Mouse (Mus musculus): ENCODE results near the gene Bcl7c.
"Not testable (repeated sequence)": the region's sequence is repeated elsewhere in the genome, so short reads cannot be mapped to it uniquely, and the experiment has no call there.

The Bcl7c gene

GRCm38 (mm10) chr7:127708207-127709078 is at the start of gene Bcl7c:
Bcl7c (minus strand) TSS chr7:127708933.
- peak; percentile 85 to 89 for DNase-seq

- DNase-seq: no peak
Measured at GRCm38 (mm10) chr7:127753741-127754140, 45.0 kb upstream of the Bcl7c start.

- no peak for DNase-seq
Measured at GRCm38 (mm10) chr7:127753158-127753557, 44.4 kb upstream of the Bcl7c start.

DNA sequence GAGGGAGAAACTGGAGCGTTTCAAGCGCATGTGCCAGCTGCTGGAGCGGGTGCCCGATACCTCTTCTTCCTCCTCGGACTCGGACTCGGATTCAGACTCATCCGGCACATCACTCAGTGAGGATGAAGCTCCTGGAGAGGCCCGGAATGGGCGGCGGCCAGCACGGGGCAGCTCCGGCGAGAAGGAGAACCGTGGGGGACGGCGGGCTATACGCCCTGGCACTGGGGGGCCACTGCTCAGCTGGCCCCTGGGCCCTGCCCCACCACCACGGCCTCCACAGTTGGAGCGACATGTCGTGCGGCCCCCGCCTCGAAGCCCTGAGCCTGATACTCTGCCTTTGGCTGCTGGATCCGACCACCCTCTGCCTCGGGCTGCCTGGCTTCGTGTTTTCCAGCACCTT is 43.3 kb upstream of the Bcl7c start:
- no peak for DNase-seq

GRCm38 (mm10) chr7:127751619-127752018 is 42.9 kb upstream of the Bcl7c start:
- no peak for DNase-seq

DNA sequence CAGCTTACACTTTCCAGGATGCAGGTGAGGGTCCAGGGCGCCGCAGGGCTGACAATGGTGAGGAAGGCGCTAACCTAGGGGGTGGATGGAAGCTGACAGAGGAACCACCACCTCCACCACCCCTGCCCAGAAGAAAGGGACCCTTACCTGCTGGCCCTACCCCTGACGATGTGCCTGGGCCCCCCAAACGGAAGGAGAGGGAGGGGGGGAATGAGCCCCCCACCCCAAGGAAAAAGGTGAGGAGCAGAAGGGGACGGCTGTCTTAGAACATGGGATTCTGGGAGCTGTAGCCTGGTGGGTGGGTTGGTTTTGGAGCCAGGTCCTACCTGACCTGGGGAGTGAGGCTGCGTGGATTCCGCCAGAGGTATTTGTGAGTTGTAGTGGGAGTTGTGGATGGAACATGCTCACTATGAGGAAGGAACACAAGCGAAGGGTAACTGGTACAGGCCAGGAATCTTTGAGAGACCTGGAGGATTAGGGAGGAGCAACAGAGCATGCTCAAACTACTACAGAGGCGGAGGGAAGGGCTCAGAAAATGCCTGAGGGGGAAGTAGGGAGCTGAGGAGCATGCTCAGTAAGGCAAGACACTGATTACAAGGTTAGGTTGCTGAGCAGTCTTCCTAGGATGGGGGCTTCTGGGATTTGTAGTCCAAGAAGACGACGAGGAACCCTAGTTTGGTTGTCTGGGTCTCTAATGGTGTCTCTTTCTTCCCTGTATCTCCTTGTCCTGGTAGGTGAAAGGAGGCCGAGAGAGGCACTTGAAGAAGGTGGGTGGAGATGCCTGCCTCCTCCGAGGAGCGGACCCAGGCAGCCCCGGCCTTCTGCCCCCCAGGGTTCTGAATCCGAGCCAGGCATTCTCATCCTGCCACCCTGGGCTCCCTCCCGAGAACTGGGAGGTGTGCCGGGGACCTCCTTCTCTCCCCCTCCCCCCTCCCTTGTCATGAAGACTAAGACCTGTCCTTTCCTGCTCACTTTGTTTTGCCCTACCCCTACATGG is 41.7 kb upstream of the Bcl7c start:
- no peak for DNase-seq

DNA sequence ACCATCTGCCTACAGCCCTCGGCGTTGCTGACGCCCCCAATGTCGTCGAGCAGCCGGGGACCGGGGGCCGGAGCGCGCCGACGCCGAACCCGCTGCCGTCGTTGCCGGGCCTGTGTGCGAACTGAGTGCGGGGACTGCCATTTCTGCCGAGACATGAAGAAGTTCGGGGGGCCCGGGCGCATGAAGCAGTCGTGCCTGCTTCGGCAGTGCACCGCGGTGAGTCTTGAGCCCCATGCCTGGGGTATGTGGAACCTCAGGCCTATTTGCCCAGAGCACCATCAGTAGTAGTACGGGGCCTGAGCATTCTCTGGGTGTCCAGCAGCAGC is 39.5 kb upstream of the Bcl7c start:
- no peak for DNase-seq

DNA sequence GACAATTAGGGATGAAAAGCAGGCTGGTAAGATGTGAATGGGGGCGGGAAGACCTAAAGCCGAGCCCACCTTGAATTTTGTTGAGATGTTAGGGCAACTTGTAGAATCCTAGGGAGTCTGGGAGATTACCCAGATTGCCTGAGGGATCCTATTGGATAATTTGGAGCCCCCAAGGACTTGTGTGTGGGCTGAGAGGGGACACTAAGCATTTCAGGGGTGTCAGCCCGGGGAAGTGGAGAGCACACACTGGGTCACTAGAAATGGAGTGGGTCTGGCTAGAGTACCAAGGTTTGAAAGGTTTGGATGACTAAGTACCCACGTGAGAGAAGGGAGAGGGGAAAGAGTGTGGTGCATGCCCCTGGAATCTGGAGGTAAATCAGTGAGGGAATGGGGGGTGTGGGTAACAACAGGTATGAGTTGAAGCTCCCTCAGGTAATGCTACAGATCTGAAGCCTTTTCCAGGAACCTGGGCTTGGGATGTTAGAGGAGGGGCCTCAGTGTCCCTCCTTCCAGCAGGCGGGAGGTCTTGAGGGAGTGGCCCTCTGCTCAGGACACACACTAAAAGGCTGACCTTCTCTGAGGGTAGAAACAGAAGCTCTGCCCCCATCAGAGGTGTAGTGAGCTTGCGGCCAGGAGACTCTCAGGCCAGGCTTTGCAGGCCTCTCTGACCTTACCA is 39.0 kb upstream of the Bcl7c start:
- no peak for DNase-seq

GRCm38 (mm10) chr7:127746494-127747491 is 38.1 kb upstream of the Bcl7c start:
- DNase-seq: peak in 1 of 2 experiments; percentile 5

DNA sequence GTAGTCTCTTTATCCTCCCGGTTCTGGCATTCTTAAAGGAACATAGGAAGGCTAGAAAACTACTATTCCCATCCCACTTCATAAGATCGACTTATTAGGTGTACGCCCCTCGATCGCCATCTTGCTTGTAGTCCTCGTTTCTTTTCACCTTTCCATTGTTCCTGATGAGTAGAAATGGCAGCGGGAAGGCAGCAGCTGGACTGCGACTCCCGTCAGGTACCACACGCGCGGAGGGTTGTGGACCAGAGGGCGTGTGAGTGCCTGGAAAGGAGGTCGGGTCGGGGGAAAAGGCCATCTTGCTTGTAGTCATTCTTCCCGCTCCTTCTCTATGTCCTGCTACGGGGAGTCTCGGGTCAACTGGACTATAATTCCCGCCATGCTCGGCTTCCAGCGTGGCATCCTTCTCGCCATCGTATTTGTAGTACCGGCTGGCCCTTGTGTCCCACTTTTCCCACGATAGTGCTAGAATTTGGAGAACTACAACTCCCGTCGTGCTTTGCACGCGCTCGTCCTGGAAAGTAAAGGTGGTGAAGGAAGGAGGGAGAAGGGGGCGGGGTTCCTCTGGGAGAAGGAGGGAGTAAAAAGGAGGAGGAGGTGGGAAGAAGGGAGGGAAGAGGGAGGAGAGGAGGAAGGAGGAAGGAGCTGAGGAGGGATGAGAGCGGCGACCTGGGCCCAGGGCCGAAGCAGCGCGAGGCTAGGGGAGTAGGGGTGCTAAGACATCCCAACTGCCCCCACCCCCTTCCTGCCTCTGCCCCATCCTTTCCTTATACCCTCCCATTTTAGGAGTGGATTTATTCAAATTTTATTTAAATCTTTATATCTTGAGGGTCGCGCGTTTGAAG is 37.1 kb upstream of the Bcl7c start:
- peak; percentile 71 to 75 for DNase-seq

DNA sequence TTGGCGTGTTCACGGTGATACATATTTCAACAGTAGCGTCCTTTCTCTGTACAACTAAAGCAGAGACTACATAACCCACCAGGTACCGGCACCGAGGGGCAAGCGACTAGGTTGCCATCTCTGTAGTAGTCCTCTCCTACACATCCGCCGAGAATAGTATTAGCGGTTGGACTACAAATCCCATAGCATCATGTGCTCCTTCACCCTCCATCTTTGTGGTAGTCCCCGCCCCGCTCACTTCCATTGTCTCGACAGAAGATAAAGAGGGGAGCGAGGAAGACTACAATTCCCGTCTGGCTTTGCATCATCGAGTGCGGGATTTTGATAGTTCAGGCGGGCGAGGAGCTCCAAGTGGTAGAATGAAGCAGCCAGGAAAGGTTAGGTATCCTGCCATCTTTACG is 36.5 kb upstream of the Bcl7c start:
- peak; percentile 87 to 91 for DNase-seq

DNA sequence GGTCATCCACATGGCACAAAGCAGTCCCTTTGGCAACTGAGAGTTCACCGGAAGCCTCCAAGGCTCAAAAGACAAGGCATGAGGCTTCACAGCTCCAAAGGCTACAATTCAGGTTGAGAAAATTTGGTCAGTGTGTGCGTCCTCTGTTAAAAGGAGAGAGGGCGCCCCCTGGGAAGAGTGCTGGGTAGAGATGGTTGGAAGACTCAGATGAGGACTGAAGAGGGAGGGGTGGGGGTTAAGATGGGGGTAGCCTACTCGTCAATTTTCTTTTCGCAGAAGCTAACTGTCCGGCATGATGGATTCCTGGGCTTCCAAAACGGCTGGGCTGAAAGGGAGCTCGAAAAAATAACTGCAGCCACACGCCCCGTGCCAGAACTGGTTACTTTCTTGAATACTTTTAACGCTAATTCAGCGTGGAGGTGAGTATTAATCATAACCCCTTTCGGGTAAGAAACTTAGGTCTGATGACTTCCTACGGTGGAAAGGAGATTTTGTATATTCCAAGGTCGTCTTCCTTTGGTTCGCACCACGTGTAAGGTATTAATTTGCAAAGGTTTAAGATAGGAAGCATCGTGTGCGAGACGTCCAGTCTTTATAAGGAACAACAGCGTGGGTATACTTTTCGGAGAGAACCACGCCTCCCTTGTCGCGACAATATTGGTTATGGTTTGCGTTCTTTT is 35.8 kb upstream of the Bcl7c start, which contains the start of gene Fbxl19:
Gene Fbxl19, plus strand, starts transcription at position 178 of the 680 bp plus-strand sequence.
- peak; percentile 73 to 80 for DNase-seq

- not testable (repeated sequence) for DNase-seq
Measured at GRCm38 (mm10) chr7:127732066-127732465, 23.3 kb upstream of the Bcl7c start, which contains the start of gene Ctf2. Ctf2 (minus strand) TSS chr7:127732166.

DNA sequence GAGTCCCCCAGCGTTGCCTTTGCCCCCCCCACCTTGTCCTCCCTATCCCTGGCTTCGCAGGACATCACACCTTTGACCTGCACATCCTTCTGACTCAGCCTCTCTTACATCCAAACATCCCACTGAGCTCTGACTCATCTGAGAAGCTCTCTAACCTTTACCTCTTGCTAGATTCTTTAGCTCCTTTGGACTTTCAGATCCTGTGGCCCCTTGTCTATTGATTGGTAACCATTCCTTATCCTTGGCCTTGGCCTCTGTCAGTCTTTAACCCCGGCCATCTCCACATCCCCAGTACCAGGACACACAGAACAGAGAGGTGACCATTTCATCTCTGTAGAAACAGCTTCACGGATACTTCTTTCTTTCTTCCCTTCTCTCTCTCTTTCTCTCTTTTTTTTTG is 21.4 kb upstream of the Bcl7c start:
- no peak for DNase-seq

DNA sequence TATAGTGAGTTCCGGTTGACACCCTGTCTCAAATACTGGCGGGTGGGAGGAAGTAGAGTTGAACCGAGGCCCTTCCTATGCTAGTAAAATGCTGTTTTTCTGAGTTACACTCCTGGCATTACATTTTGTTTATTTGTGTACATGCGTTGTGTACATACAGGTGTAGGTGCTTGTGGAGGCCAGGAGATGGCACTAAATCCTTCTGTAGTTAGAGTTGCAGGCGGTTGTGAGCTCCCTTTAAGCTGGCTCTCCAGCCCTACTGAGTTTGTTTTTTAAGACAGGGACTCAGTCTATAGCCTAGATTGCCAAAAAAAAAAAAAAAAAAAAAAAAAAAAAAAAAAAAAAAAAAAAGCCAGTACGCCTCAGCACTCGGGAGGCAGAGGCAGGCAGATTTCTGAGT is 19.2 kb upstream of the Bcl7c start:
- no peak for DNase-seq

DNA sequence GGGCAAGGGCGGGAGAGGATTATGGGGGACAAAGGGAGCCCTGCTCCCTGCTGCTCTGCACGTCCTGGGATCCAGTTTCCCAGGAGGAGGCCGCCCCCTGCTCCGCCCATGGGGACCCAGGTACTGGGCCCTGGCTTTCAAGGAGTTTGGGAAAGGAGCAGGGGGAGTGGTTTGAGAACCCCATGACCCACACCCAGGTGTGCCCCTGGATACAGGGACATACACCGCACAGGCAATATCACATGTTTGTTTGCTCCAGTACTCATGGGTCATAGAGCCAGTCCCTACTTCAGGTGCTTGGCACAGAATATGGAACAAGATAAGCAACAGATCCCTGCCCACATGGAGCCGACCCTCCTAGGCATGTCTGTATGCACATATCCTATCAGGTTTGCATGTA is 17.2 kb upstream of the Bcl7c start:
- no peak for DNase-seq

- no peak for DNase-seq
Measured at GRCm38 (mm10) chr7:127725490-127725889, 16.8 kb upstream of the Bcl7c start.

GRCm38 (mm10) chr7:127719258-127719657 is 10.5 kb upstream of the Bcl7c start:
- DNase-seq: no peak

DNA sequence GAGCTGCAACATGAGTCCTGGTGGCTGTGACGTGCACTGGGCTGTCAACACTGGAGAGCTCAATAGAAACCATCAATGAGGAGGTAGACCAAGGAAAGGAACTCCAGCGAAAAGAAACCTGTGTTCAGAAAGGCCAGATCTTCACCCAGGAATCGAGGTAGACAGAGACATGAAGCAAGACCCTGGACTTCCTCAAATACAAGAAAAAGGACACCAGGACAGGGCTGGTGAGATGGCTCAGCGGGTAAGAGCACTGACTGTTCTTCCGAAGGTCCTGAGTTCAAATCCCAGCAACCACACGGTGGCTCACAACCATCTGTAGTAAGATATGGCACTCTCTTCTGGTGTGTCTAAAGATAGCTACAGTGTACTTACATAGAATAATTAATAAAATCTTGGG is 9.6 kb upstream of the Bcl7c start:
- no peak for DNase-seq

GRCm38 (mm10) chr7:127716992-127717391 is 8.3 kb upstream of the Bcl7c start:
- DNase-seq: peak; percentile 74

Data from B cell, adult 2 months (primary cell).